Mouse (Mus musculus) inflammation-experienced regulatory T-cells, adult 6 months (primary cell): ENCODE data around the gene Fam84a. TPM values are rescaled to one million over a fixed set of nuclear protein-coding genes. Genes with fewer than 3 reads are reported as not detected.

Experiments
- ATAC-seq: one replicate; pipeline ENCODE4 v1.8.0; 2017
- polyA plus RNA-seq, 3 experiments: library from polyadenylated mRNA; unstranded; fragments of 100-300 nt; shearing (Covaris generic); gene quantifications; one replicate each; pipeline ENCODE4 v1.2.1; 2017

Gene Fam84a
- under 1 TPM in 1 of 3 experiments, not detected in 2; 0.42 TPM for polyA plus RNA-seq

- no peak for ATAC-seq
Measured at GRCm38 (mm10) chr12:14151921-14152320, at the start of gene Fam84a. Gene Fam84a (minus strand): TSS chr12:14152054.

- no peak for ATAC-seq
Measured at GRCm38 (mm10) chr12:14195479-14195878, 43.6 kb upstream of the Fam84a start.

- no peak for ATAC-seq
Measured at GRCm38 (mm10) chr12:14186689-14187195, 34.9 kb upstream of the Fam84a start.

- ATAC-seq, result no peak
Measured at GRCm38 (mm10) chr12:14165713-14166112, 13.9 kb upstream of the Fam84a start.

- no peak for ATAC-seq
Measured at GRCm38 (mm10) chr12:14164936-14165335, 13.1 kb upstream of the Fam84a start.

- no peak for ATAC-seq
Measured at GRCm38 (mm10) chr12:14152426-14152825, 572 bp upstream of the Fam84a start.

- ATAC-seq, result no peak
Measured at GRCm38 (mm10) chr12:14150936-14151631, 770 bp downstream of the Fam84a start.

- ATAC-seq, result no peak
Measured at GRCm38 (mm10) chr12:14150568-14150909, 1.3 kb downstream of the Fam84a start.

- no peak for ATAC-seq
Measured at GRCm38 (mm10) chr12:14149843-14150567, 1.8 kb downstream of the Fam84a start.

- no peak for ATAC-seq
Measured at GRCm38 (mm10) chr12:14149022-14149842, 2.6 kb downstream of the Fam84a start.

GRCm38 (mm10) chr12:14137046-14137445 is 14.8 kb downstream of the Fam84a start:
- ATAC-seq, result no peak

- no peak for ATAC-seq
Measured at GRCm38 (mm10) chr12:14114730-14115129, 37.1 kb downstream of the Fam84a start.

- ATAC-seq, result no peak
Measured at GRCm38 (mm10) chr12:14096944-14097343, 54.9 kb downstream of the Fam84a start.
